Mouse (Mus musculus): ENCODE measurements around the gene Gm9048. TPM values are rescaled to one million over a fixed set of nuclear protein-coding genes. Genes with fewer than 3 reads are reported as not detected.

The Gm9048 gene
- not detected in 2 replicates for polyA plus RNA-seq (2021; fragmentation: Nextera tagmentation)
- long read RNA-seq, experiment 1: 0 reads
- long read RNA-seq, experiment 2: 0 reads

DNA sequence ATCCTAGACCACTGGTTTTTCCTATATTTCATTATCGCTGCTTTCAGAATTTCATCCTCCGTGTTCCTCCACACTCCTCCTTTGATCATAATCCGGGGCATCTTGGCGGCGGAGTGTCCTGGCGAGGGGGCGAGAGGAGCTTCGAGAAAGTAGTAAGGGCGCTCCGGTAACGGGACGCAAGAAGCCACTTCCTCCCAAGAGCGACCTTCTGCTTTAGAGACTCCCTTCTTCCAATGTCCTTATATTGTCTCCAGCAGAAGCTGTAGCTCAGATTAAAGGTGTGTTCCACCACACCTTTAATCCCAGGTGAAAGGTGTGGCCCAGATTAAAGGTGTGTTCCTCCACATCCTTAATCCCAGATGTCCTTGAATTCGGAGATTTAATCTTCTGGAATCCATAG, at the start of gene Gm9048:
Gm9048 (minus strand) TSS at position 101 of the 400 bp plus-strand sequence.

DNA sequence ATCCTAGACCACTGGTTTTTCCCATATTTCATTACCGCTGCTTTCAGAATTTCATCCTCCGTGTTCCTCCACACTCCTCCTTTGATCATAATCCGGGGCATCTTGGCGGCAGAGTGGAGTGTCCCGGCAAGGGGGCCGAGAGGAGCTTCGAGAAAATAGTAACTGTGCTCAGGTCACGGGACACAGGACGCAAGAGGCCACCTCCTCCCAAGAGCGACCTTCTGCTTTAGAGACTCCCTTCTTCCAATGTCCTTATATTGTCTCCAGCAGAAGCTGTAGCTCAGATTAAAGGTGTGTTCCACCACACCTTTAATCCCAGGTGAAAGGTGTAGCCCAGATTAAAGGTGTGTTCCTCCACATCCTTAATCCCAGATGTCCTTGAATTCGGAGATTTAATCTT, 5.5 kb upstream of the Gm9048 start, which contains the start of gene Gm9049:
Gm9049 (minus strand) TSS at position 101 of the 400 bp plus-strand sequence.

GRCm38 (mm10) chr10:118343155-118343554, 5.3 kb downstream of the Gm9048 start, which contains the start of gene Gm9046:
Gene Gm9046, minus strand, starts transcription at chr10:118343255.

GRCm38 (mm10) chr10:118337731-118338130, 10.7 kb downstream of the Gm9048 start, which contains the start of gene Gm9045:
Gene Gm9045, minus strand, starts transcription at chr10:118337831.

DNA sequence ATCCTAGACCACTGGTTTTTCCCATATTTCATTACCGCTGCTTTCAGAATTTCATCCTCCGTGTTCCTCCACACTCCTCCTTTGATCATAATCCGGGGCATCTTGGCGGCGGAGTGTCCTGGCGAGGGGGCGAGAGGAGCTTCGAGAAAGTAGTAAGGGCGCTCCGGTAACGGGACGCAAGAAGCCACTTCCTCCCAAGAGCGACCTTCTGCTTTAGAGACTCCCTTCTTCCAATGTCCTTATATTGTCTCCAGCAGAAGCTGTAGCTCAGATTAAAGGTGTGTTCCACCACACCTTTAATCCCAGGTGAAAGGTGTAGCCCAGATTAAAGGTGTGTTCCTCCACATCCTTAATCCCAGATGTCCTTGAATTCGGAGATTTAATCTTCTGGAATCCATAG, 16.2 kb downstream of the Gm9048 start, which contains the start of gene Gm9044:
Gm9044 (minus strand) TSS at position 101 of the 400 bp plus-strand sequence.

DNA sequence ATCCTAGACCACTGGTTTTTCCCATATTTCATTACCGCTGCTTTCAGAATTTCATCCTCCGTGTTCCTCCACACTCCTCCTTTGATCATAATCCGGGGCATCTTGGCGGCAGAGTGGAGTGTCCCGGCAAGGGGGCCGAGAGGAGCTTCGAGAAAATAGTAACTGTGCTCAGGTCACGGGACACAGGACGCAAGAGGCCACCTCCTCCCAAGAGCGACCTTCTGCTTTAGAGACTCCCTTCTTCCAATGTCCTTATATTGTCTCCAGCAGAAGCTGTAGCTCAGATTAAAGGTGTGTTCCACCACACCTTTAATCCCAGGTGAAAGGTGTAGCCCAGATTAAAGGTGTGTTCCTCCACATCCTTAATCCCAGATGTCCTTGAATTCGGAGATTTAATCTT, 21.6 kb downstream of the Gm9048 start, which contains the start of gene Gm9040:
Gm9040 (minus strand) TSS at position 101 of the 400 bp plus-strand sequence.

Other genes with a start within 250 kb of the Gm9048 start
- gene Mdm1, start 206.9 kb downstream of the Gm9048 start, polyA plus RNA-seq (2021; fragmentation: Nextera tagmentation): 3.9 and 4.5 TPM in 2 replicates
- gene Il22, start 143.7 kb downstream of the Gm9048 start, polyA plus RNA-seq (2021; fragmentation: Nextera tagmentation): 0.23 and 0.39 TPM in 2 replicates
- gene Gm32717, start 107.9 kb downstream of the Gm9048 start, polyA plus RNA-seq (2021; fragmentation: Nextera tagmentation): not detected in 2 replicates
- not detected in 2 replicates for gene Gm32802, start 90.0 kb downstream of the Gm9048 start, polyA plus RNA-seq (2021; fragmentation: Nextera tagmentation)
- gene Iltifb, start 53.6 kb downstream of the Gm9048 start, polyA plus RNA-seq (2021; fragmentation: Nextera tagmentation): 0.41 and 0.59 TPM in 2 replicates
- gene Gm9040, start 21.7 kb downstream of the Gm9048 start, polyA plus RNA-seq (2021; fragmentation: Nextera tagmentation): not detected in 2 replicates
- not detected in 2 replicates for gene Gm9044, start 16.3 kb downstream of the Gm9048 start, polyA plus RNA-seq (2021; fragmentation: Nextera tagmentation)
- gene Gm9045, start 10.8 kb downstream of the Gm9048 start, polyA plus RNA-seq (2021; fragmentation: Nextera tagmentation): not detected in 2 replicates
- not detected in 2 replicates for gene Gm9046, start 5.4 kb downstream of the Gm9048 start, polyA plus RNA-seq (2021; fragmentation: Nextera tagmentation)
- gene Gm9049, start 5.4 kb upstream of the Gm9048 start, polyA plus RNA-seq (2021; fragmentation: Nextera tagmentation): not detected in 2 replicates
- not detected in 2 replicates for gene Ifng, start 92.4 kb upstream of the Gm9048 start, polyA plus RNA-seq (2021; fragmentation: Nextera tagmentation)

Measured in left cerebral cortex, adult 6 months (tissue).